Mouse (Mus musculus) hindbrain, embryonic 14.5 days (tissue): ENCODE results near the gene Atrnl1. TPM values are rescaled to one million over a fixed set of nuclear protein-coding genes. Genes with fewer than 3 reads are reported as not detected.

ENCODE experiments used
- ATAC-seq: fragments of 200-750 bp; cut with Nextera tagmentation; 2 replicates; pipeline ENCODE4 v1.8.0; 2017; ENCODE audit warnings: moderate number of reproducible peaks, mild to moderate bottlenecking, moderate TSS enrichment, moderate library complexity; ENCODE audit not compliant: low FRiP score
- DNase-seq: peaks from one replicate; pipeline ENCODE4 v3.0.0-alpha.2; 2015; ENCODE audit warnings: low spot score
- H3K27ac ChIP-seq: fragments of 300-500 bp; sonication (generic); 2 replicates; pipeline ENCODE4 v1.5.1; 2014; ENCODE audit warnings: mild to moderate bottlenecking, moderate library complexity
- H3K27me3 ChIP-seq: fragments of 300-500 bp; sonication (generic); 2 replicates; pipeline ENCODE4 v1.6.1; 2014; ENCODE audit warnings: mild to moderate bottlenecking, low read length, mixed read lengths; ENCODE audit not compliant: control insufficient read depth, insufficient read depth
- H3K36me3 ChIP-seq: fragments of 300-500 bp; sonication (generic); replicated peaks from 2 replicates; pipeline ENCODE4 v1.6.1; 2014; ENCODE audit not compliant: control insufficient read depth, insufficient read depth
- H3K4me1 ChIP-seq: fragments of 300-500 bp; sonication (generic); replicated peaks from 2 replicates; pipeline ENCODE4 v1.6.1; 2014; ENCODE audit warnings: antibody characterized with exemption, low read length, mixed read lengths; ENCODE audit not compliant: control insufficient read depth, insufficient read depth
- H3K4me2 ChIP-seq: fragments of 300-500 bp; sonication (generic); replicated peaks from 2 replicates; pipeline ENCODE4 v1.6.1; 2014; ENCODE audit warnings: mild to moderate bottlenecking, moderate library complexity
- H3K4me3 ChIP-seq: fragments of 300-500 bp; sonication (generic); replicated peaks from 2 replicates; pipeline ENCODE4 v1.5.1; 2014; ENCODE audit warnings: mild to moderate bottlenecking, low read length
- H3K9ac ChIP-seq: fragments of 300-500 bp; sonication (generic); 2 replicates; pipeline ENCODE4 v1.6.1; 2014
- H3K9me3 ChIP-seq: fragments of 300-500 bp; sonication (generic); 2 replicates; pipeline ENCODE4 v1.6.1; 2016; ENCODE audit warnings: low read length; ENCODE audit not compliant: control insufficient read depth
- WGBS: fragments of 180-500 bp; shearing (Covaris S2); extraction: QIAGEN DNeasy Blood & Tissue Kit; methylation state at CpG from one replicate; pipeline ENCODE4 v1.1.7; 2014; 5-methylcytosine and 5-hydroxymethylcytosine counted together
- polyA plus RNA-seq: library from polyadenylated mRNA; unstranded; fragments of >200 nt; fragmentation: Nextera tagmentation; extraction: Ambion mirVana; gene quantifications from 2 replicates; pipeline ENCODE4 v1.2.1, GENCODE M21; 2014

The Atrnl1 gene
- polyA plus RNA-seq: 8.6 and 9.4 TPM in 2 replicates

GRCm38 (mm10) chr19:57610476-57611261 is at the start of gene Atrnl1:
Gene Atrnl1, plus strand, starts transcription at chr19:57611034.
- WGBS: under 1% methylated on average over 79 of the region's 103 CpGs
- no peaks in the 10 kb centered on the region for H3K9me3 ChIP-seq
- peak within 1 kb of the TSS; percentile 96 for H3K9ac ChIP-seq
- ATAC-seq (peak; percentile 91), DNase-seq (peak; percentile 88)
- H3K4me3 ChIP-seq: peak within 1 kb of the TSS; percentile 96
- H3K36me3 ChIP-seq: no peaks in the 10 kb centered on the region
- H3K4me2 ChIP-seq: peak within 1 kb of the TSS; percentile 99
- no peaks in the 10 kb centered on the region for H3K27me3 ChIP-seq
- H3K27ac ChIP-seq: peak within 1 kb of the TSS; percentile 99
- H3K4me1 ChIP-seq: peaks cover 19% of the 10 kb centered on the region

GRCm38 (mm10) chr19:57561486-57561885 is 49.3 kb upstream of the Atrnl1 start:
- WGBS: 86% methylated on average over 4 of the region's 4 CpGs
- Histone ChIP-seq H3K4me2 (no peak overlapping the region), H3K27me3 (no peaks in the 10 kb centered on the region), H3K27ac (no peak overlapping the region), H3K9ac (no peak overlapping the region), H3K4me1 (0 out of 2 replicates have a peak, but pooled peaks cover 4% of the 10 kb centered on the region), H3K4me3 (no peak overlapping the region), H3K9me3 (no peaks in the 10 kb centered on the region), H3K36me3 (no peaks in the 10 kb centered on the region)
- ATAC-seq: no peak
- DNase-seq: no peak

DNA sequence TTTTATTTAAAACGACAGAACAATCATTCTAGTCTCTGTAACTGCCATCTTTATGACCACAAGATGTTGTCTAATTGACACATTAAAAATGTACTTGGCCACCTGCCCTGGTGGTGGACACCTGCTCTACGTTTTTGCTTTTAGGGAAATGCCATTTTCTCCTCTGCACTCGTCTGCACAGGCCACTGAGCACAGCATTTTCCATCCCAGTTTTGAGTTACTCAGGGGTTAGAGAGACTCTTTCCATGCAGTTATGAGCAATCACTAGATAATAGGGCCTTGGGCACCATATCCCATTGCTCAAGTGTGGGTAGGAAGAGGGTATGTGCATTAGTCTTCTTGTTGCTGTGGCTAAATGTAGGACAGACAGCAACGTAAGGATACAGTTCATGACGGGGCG is 41.8 kb upstream of the Atrnl1 start:
- H3K36me3 ChIP-seq: no peaks in the 10 kb centered on the region
- no peak for ATAC-seq
- no peaks in the 10 kb centered on the region; the same call in 1 of the 2 replicates for H3K4me1 ChIP-seq
- no peaks in the 10 kb centered on the region for H3K27me3 ChIP-seq
- H3K9ac ChIP-seq: no peak overlapping the region
- H3K4me2 ChIP-seq: no peak overlapping the region
- DNase-seq: no peak
- 85% methylated on average over 6 of the region's 6 CpGs for WGBS
- no peaks in the 10 kb centered on the region for H3K9me3 ChIP-seq
- no peak overlapping the region for H3K4me3 ChIP-seq
- H3K27ac ChIP-seq: no peak overlapping the region

GRCm38 (mm10) chr19:57572360-57573237 is 38.2 kb upstream of the Atrnl1 start:
- no peaks in the 10 kb centered on the region for H3K27me3 ChIP-seq
- no peaks in the 10 kb centered on the region for H3K36me3 ChIP-seq
- H3K9me3 ChIP-seq: no peaks in the 10 kb centered on the region
- no peak overlapping the region for H3K9ac ChIP-seq
- DNase-seq (peak; percentile 45), ATAC-seq (peak; percentile 34; the same call in 1 of the 2 replicates)
- H3K4me2 ChIP-seq: no peak overlapping the region
- H3K4me1 ChIP-seq: peaks cover 15% of the 10 kb centered on the region
- H3K27ac ChIP-seq: 0 out of 2 replicates have a peak overlapping the region, but pooled peaks have one; percentile 1
- no peak overlapping the region for H3K4me3 ChIP-seq
- WGBS: 45% methylated on average over 16 of the region's 16 CpGs

GRCm38 (mm10) chr19:57573470-57573869 is 37.4 kb upstream of the Atrnl1 start:
- ATAC-seq: no peak
- no peaks in the 10 kb centered on the region for H3K27me3 ChIP-seq
- no peak overlapping the region for H3K9ac ChIP-seq
- H3K9me3 ChIP-seq: no peaks in the 10 kb centered on the region
- H3K4me2 ChIP-seq: no peak overlapping the region
- peaks cover 15% of the 10 kb centered on the region for H3K4me1 ChIP-seq
- H3K4me3 ChIP-seq: no peak overlapping the region
- H3K36me3 ChIP-seq: no peaks in the 10 kb centered on the region
- H3K27ac ChIP-seq: 0 out of 2 replicates have a peak overlapping the region, but pooled peaks have one; percentile 1
- no peak for DNase-seq

DNA sequence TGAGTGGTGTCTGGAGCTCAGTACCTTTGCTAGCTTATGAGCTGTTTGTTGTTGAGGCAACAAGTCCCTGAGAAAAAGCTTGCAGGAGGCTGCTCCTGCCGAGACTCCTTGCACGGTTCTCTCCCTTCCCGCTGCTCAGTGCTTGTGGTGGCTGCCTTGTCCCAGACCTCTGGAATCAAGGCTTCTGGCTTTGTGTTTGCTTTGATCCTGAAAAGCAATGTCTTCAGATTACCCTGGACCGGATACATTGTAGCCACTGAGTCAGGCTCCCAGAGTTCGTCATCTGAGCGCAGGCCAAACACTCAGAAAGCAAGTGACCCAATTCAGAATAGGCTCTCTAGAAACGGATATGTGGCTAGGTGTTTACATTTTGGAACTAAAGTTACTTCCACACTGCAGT is 35.8 kb upstream of the Atrnl1 start:
- no peak for DNase-seq
- WGBS: 88% methylated on average over 7 of the region's 7 CpGs
- no peak overlapping the region for H3K4me3 ChIP-seq

GRCm38 (mm10) chr19:57576836-57577235 is 34.0 kb upstream of the Atrnl1 start:
- Histone ChIP-seq H3K36me3 (no peaks in the 10 kb centered on the region), H3K27me3 (no peaks in the 10 kb centered on the region), H3K4me3 (no peak overlapping the region), H3K27ac (no peak overlapping the region), H3K4me1 (peaks cover 15% of the 10 kb centered on the region), H3K9me3 (no peaks in the 10 kb centered on the region), H3K9ac (no peak overlapping the region), H3K4me2 (no peak overlapping the region)
- no peak for DNase-seq
- ATAC-seq: no peak
- 16% methylated on average over 5 of the region's 5 CpGs for WGBS

More for the DNA sequence above, 35.8 kb upstream of the Atrnl1 start:
- Histone ChIP-seq H3K36me3 (no peaks in the 10 kb centered on the region), H3K9me3 (no peaks in the 10 kb centered on the region), H3K27me3 (no peaks in the 10 kb centered on the region), H3K4me2 (no peak overlapping the region), H3K4me1 (peaks cover 15% of the 10 kb centered on the region), H3K27ac (no peak overlapping the region), H3K9ac (no peak overlapping the region)
- no peak for ATAC-seq

DNA sequence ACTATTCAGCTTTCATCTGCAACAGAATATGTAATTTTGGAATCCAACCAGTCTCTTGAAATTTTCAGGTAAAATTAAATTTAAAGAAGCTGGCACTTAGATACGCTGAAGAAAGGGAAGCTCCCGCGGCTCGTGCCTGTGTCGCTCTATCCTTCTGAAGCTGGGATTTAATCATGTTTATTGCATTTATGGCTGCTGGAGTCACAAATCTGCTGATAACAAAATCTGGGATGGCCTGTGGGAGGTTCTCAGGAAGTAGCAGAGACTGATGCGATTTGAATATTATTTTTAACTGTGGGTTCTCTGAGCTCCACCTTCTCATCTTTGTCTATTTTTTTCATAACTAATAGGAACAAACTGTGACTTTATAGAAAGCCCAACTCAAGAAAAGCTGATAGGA is 33.6 kb upstream of the Atrnl1 start:
- no peak overlapping the region for H3K9ac ChIP-seq
- H3K27me3 ChIP-seq: no peaks in the 10 kb centered on the region
- ATAC-seq (no peak), DNase-seq (no peak)
- 55% methylated on average over 6 of the region's 6 CpGs for WGBS
- H3K4me3 ChIP-seq: no peak overlapping the region
- no peak overlapping the region for H3K27ac ChIP-seq
- no peak overlapping the region for H3K4me2 ChIP-seq
- H3K36me3 ChIP-seq: no peaks in the 10 kb centered on the region
- no peaks in the 10 kb centered on the region for H3K9me3 ChIP-seq
- peaks cover 15% of the 10 kb centered on the region for H3K4me1 ChIP-seq

GRCm38 (mm10) chr19:57580962-57581361 is 29.9 kb upstream of the Atrnl1 start:
- H3K4me2 ChIP-seq: no peak overlapping the region
- WGBS: 78% methylated on average over 7 of the region's 7 CpGs
- H3K4me1 ChIP-seq: peaks cover 18% of the 10 kb centered on the region
- H3K27ac ChIP-seq: no peak overlapping the region
- no peaks in the 10 kb centered on the region for H3K36me3 ChIP-seq
- no peaks in the 10 kb centered on the region for H3K27me3 ChIP-seq
- no peak overlapping the region for H3K9ac ChIP-seq
- H3K4me3 ChIP-seq: no peak overlapping the region
- no peaks in the 10 kb centered on the region for H3K9me3 ChIP-seq
- ATAC-seq: no peak
- no peak for DNase-seq
